Mouse (Mus musculus): ENCODE results near the gene Mycl.

Mycl gene

GRCm38 (mm10) chr4:123014501-123015282 is 19.2 kb downstream of the Mycl start:
- no peak for DNase-seq (ENCODE audit: low read depth, low spot score)

- DNase-seq (ENCODE audit: low read depth, low spot score), result peak; percentile 84
Measured at GRCm38 (mm10) chr4:123016451-123016957, 21.1 kb downstream of the Mycl start, which contains the start of gene Trit1. Gene Trit1 (plus strand): TSS chr4:123016597.

GRCm38 (mm10) chr4:123021591-123021990 is 26.1 kb downstream of the Mycl start:
- no peak for DNase-seq (ENCODE audit: low read depth, low spot score)

GRCm38 (mm10) chr4:123022896-123023295 is 27.4 kb downstream of the Mycl start:
- DNase-seq (ENCODE audit: low read depth, low spot score), result no peak

GRCm38 (mm10) chr4:123025418-123025817 is 30.0 kb downstream of the Mycl start:
- DNase-seq (ENCODE audit: low read depth, low spot score), result no peak

- no peak for DNase-seq (ENCODE audit: low read depth, low spot score)
Measured at GRCm38 (mm10) chr4:123026161-123026560, 30.7 kb downstream of the Mycl start.

GRCm38 (mm10) chr4:123026597-123026996 is 31.1 kb downstream of the Mycl start:
- DNase-seq (ENCODE audit: low read depth, low spot score), result no peak

GRCm38 (mm10) chr4:123034841-123035240 is 39.4 kb downstream of the Mycl start:
- DNase-seq (ENCODE audit: low read depth, low spot score), result no peak

- DNase-seq (ENCODE audit: low read depth, low spot score), result no peak
Measured at GRCm38 (mm10) chr4:123035636-123036035, 40.2 kb downstream of the Mycl start.

- no peak for DNase-seq (ENCODE audit: low read depth, low spot score)
Measured at GRCm38 (mm10) chr4:123036710-123037109, 41.3 kb downstream of the Mycl start.

GRCm38 (mm10) chr4:123041131-123041530 is 45.7 kb downstream of the Mycl start:
- DNase-seq (ENCODE audit: low read depth, low spot score), result no peak

- DNase-seq (ENCODE audit: low read depth, low spot score), result no peak
Measured at GRCm38 (mm10) chr4:123043858-123044257, 48.4 kb downstream of the Mycl start.

GRCm38 (mm10) chr4:123044842-123045241 is 49.4 kb downstream of the Mycl start:
- no peak for DNase-seq (ENCODE audit: low read depth, low spot score)

- DNase-seq (ENCODE audit: low read depth, low spot score), result no peak
Measured at GRCm38 (mm10) chr4:123046300-123046699, 50.8 kb downstream of the Mycl start.

- peak; percentile 13 for DNase-seq (ENCODE audit: low read depth, low spot score)
Measured at GRCm38 (mm10) chr4:123050681-123051211, 55.3 kb downstream of the Mycl start.
